Mouse (Mus musculus) CH12.LX (cell line): Measurements from ENCODE around the gene Vwa5b1. TPM values are rescaled to one million over a fixed set of nuclear protein-coding genes. Genes with fewer than 3 reads are reported as not detected.

Source experiments
- DNase-seq: peaks from one replicate; pipeline ENCODE4 v3.0.0-alpha.2; 2013; ENCODE audit errors: extremely low read depth
- H3K27ac ChIP-seq: 2 replicates; pipeline ENCODE4 v1.5.1; 2012; ENCODE audit warnings: low read depth, mild to moderate bottlenecking, control low read depth, moderate library complexity; ENCODE audit not compliant: insufficient read depth
- H3K27me3 ChIP-seq: replicated peaks from 2 replicates; pipeline ENCODE3; 2012; ENCODE audit warnings: inconsistent platforms
- H3K36me3 ChIP-seq, 2 experiments: replicated peaks in 1 of 2; 2 replicates each; pipeline versions ENCODE3 to v1.6.1; 2012; ENCODE audit warnings: inconsistent platforms in 1 of 2, low read length in 1 of 2, mild to moderate bottlenecking in 1 of 2, mixed read lengths in 1 of 2, moderate library complexity in 1 of 2; ENCODE audit not compliant: control insufficient read depth in 1 of 2, insufficient read depth in 1 of 2
- H3K4me1 ChIP-seq, 2 experiments: 2 replicates each; pipeline ENCODE4 v1.6.1; 2012; ENCODE audit warnings: inconsistent platforms in 1 of 2, moderate library complexity in 1 of 2; ENCODE audit not compliant: insufficient read depth in 2 of 2, control insufficient read depth in 1 of 2
- H3K4me2 ChIP-seq: 2 replicates; pipeline ENCODE4 v1.6.1; 2012; ENCODE audit warnings: low read depth, mild to moderate bottlenecking, control low read depth; ENCODE audit not compliant: poor library complexity, insufficient read depth, severe bottlenecking
- H3K4me3 ChIP-seq, 3 experiments: fragments of 150-350 bp in 1 of 3; sonication (generic) in 1 of 3; replicated peaks in 1 of 3; 2 replicates each; pipeline versions ENCODE3 to v1.5.1; 2011 to 2012; ENCODE audit warnings: low read depth in 2 of 3, low read length in 2 of 3, mild to moderate bottlenecking in 2 of 3, moderate library complexity in 2 of 3, control low read depth in 1 of 3, improper control_type of control experiment in 1 of 3, inconsistent platforms in 1 of 3, mixed read lengths in 1 of 3; ENCODE audit not compliant: poor library complexity in 1 of 3
- H3K79me2 ChIP-seq: replicated peaks from 2 replicates; pipeline ENCODE4 v1.6.1; 2012; ENCODE audit warnings: mild to moderate bottlenecking, moderate library complexity; ENCODE audit not compliant: control insufficient read depth, poor library complexity, insufficient read depth, severe bottlenecking; ENCODE audit errors: extremely low read depth
- H3K9ac ChIP-seq: 2 replicates; pipeline ENCODE4 v1.6.1; 2012; ENCODE audit warnings: low read depth, mild to moderate bottlenecking, control low read depth, moderate library complexity; ENCODE audit not compliant: insufficient read depth
- H3K9me3 ChIP-seq: replicated peaks from 2 replicates; pipeline ENCODE3; 2012; ENCODE audit warnings: low read length, inconsistent platforms, mixed read lengths
- BHLHE40 ChIP-seq: IDR thresholded peaks from 2 replicates; pipeline ENCODE4 v1.6.1; 2011; ENCODE audit warnings: mild to moderate bottlenecking, low read depth, low read length, improper control_type of control experiment
- CHD2 ChIP-seq: IDR thresholded peaks from 2 replicates; pipeline ENCODE4 v1.6.1; 2011; ENCODE audit warnings: low read length, improper control_type of control experiment
- CTCF ChIP-seq, 2 experiments: IDR thresholded peaks in 1 of 2; conservative IDR thresholded peaks in 1 of 2; 2 replicates each; pipeline ENCODE4 v1.5.1; 2011 to 2012; ENCODE audit warnings: low read depth in 2 of 2, low read length in 2 of 2, improper control_type of control experiment in 1 of 2, inconsistent platforms in 1 of 2, mild to moderate bottlenecking in 1 of 2, moderate library complexity in 1 of 2
- E2F4 ChIP-seq: IDR thresholded peaks from 2 replicates; pipeline ENCODE4 v1.6.1; 2011; ENCODE audit warnings: low read depth, low read length, improper control_type of control experiment; ENCODE audit not compliant: insufficient replicate concordance
- ELF1 ChIP-seq: IDR thresholded peaks from 2 replicates; pipeline ENCODE4 v1.6.1; 2014; ENCODE audit warnings: low read depth, mild to moderate bottlenecking, inconsistent platforms, low read length, improper control_type of control experiment
- IRF4 ChIP-seq: IDR thresholded peaks from 2 replicates; pipeline ENCODE4 v1.6.1; 2014; ENCODE audit warnings: low read depth, mild to moderate bottlenecking, inconsistent platforms, low read length, improper control_type of control experiment
- MAFK ChIP-seq: IDR thresholded peaks from 2 replicates; pipeline ENCODE4 v1.6.1; 2011; ENCODE audit warnings: low read length, improper control_type of control experiment; ENCODE audit not compliant: insufficient replicate concordance
- MAX ChIP-seq: IDR thresholded peaks from 2 replicates; pipeline ENCODE4 v1.6.1; 2011; ENCODE audit warnings: low read length, improper control_type of control experiment
- MEF2A ChIP-seq: IDR thresholded peaks from 2 replicates; pipeline ENCODE4 v1.6.1; 2014; ENCODE audit warnings: low read depth, mild to moderate bottlenecking, inconsistent platforms, low read length, improper control_type of control experiment, borderline replicate concordance
- NRF1 ChIP-seq: IDR thresholded peaks from 2 replicates; pipeline ENCODE4 v1.6.1; 2014; ENCODE audit warnings: low read depth, mild to moderate bottlenecking, inconsistent platforms, low read length, improper control_type of control experiment, moderate library complexity
- POLR2A ChIP-seq: IDR thresholded peaks from 2 replicates; pipeline ENCODE4 v1.6.1; 2011; ENCODE audit warnings: low read depth, mild to moderate bottlenecking, improper control_type of control experiment, low read length
- SIN3A ChIP-seq: IDR thresholded peaks from 2 replicates; pipeline ENCODE4 v1.6.1; 2012; ENCODE audit warnings: low read length, improper control_type of control experiment, inconsistent platforms
- USF2 ChIP-seq: conservative IDR thresholded peaks from 2 replicates; pipeline ENCODE4 v1.6.1; 2011; ENCODE audit warnings: low read depth, low read length, improper control_type of control experiment
- ZMIZ1 ChIP-seq: IDR thresholded peaks from 2 replicates; pipeline ENCODE4 v1.6.1; 2012; ENCODE audit warnings: low read depth, mild to moderate bottlenecking, inconsistent platforms, low read length, improper control_type of control experiment
- ZNF384 ChIP-seq: IDR thresholded peaks from 2 replicates; pipeline ENCODE4 v1.6.1; 2012; ENCODE audit warnings: low read depth, low read length, improper control_type of control experiment, inconsistent platforms
- dilution Hi-C: fragments of 300-500 bp; cut with MboI; formaldehyde crosslinking; loops from 2 replicates; pipeline ENCODE4 v1.14.3; 2020; ENCODE audit warnings: low sequenced_read_pairs; ENCODE audit not compliant: extremely low pct_unique_long_range_greater_than_20kb, extremely low pct_ligation_motif_present
- in situ Hi-C: fragments of 300-500 bp; cut with MboI; formaldehyde crosslinking; loops from 3 replicates; pipeline ENCODE4 v1.14.3; 2019; ENCODE audit warnings: low sequenced_read_pairs, low pct_ligation_motif_present, low pct_unique_long_range_greater_than_20kb, mixed read lengths
- polyA plus RNA-seq: library from polyadenylated mRNA; unstranded; fragments of >175 nt; gene quantifications from 2 replicates; pipeline ENCODE4 v1.2.1, GENCODE M21; 2012; ENCODE audit warnings: low read depth; ENCODE audit not compliant: insufficient read length
- total RNA-seq, 2 experiments: library from RNA; depleted of rRNA; stranded (reverse); fragments of 300-350 nt in 1 of 2; fragments of >200 nt in 1 of 2; gene quantifications; 2 replicates each; pipeline ENCODE4 v1.2.3; 2012 to 2014

Gene Vwa5b1
- total and polyA plus RNA-seq, 3 experiments = not detected

GRCm38 (mm10) chr4:138584946-138585345 is 50.7 kb downstream of the Vwa5b1 start:
- dilution Hi-C loops = no loop called here
- TF ChIP-seq SIN3A (no peak), IRF4 (no peak), MAFK (no peak), E2F4 (no peak), MEF2A (no peak), ZNF384 (no peak), BHLHE40 (no peak), CHD2 (no peak), USF2 (no peak), NRF1 (no peak), CTCF (conservative IDR thresholded peaks at IDR 0.05 in 1 of 2, IDR thresholded peaks at IDR 0.05 in 1 of 2; ENCODE audit: low read depth in 2 of 2, low read length in 2 of 2) (no peak), ELF1 (no peak), POLR2A (no peak)
- in situ Hi-C loops = no loop called here

GRCm38 (mm10) chr4:138582446-138582845 is 53.2 kb downstream of the Vwa5b1 start:
- DNase-seq = no peak
- Histone ChIP-seq H3K9me3 (no peaks in the 10 kb centered on the region), H3K27me3 (peaks cover 74% of the 10 kb centered on the region), H3K4me1 (no peaks in the 10 kb centered on the region), H3K36me3 (no peaks in the 10 kb centered on the region), H3K79me2 (no peaks in the 10 kb centered on the region), H3K4me2 (no peak overlapping the region), H3K9ac (no peak overlapping the region), H3K4me3 (no peak overlapping the region), H3K27ac (no peak overlapping the region)
- TF ChIP-seq MAX = no peak
- no peak for TF ChIP-seq MAFK
- no peak for TF ChIP-seq E2F4
- dilution Hi-C loops = no loop called here
- in situ Hi-C loops = no loop called here

More at GRCm38 (mm10) chr4:138584946-138585345, 50.7 kb downstream of the Vwa5b1 start:
- Histone ChIP-seq H3K4me2 (no peak overlapping the region), H3K4me1 (no peaks in the 10 kb centered on the region), H3K79me2 (no peaks in the 10 kb centered on the region), H3K9ac (no peak overlapping the region), H3K27me3 (peaks cover 72% of the 10 kb centered on the region), H3K27ac (no peak overlapping the region), H3K4me3 (no peak overlapping the region), H3K36me3 (no peaks in the 10 kb centered on the region), H3K9me3 (no peaks in the 10 kb centered on the region)
- DNase-seq = no peak

GRCm38 (mm10) chr4:138578406-138578805 is 57.3 kb downstream of the Vwa5b1 start:
- dilution Hi-C loops = no loop called here
- no peak for DNase-seq
- no peak for TF ChIP-seq ZMIZ1

More at GRCm38 (mm10) chr4:138578406-138578805, 57.3 kb downstream of the Vwa5b1 start:
- H3K27me3 ChIP-seq = peaks cover 68% of the 10 kb centered on the region
- H3K36me3 ChIP-seq = no peaks in the 10 kb centered on the region
- peaks cover 8 to 9% of the 10 kb centered on the region in 2 experiments; a peak in 2 of 4 replicates for H3K4me1 ChIP-seq
- H3K79me2 ChIP-seq = no peaks in the 10 kb centered on the region
- H3K9me3 ChIP-seq = peaks cover under 1% of the 10 kb centered on the region
- H3K4me3 ChIP-seq = no peak overlapping the region
- in situ Hi-C loops = no loop called here
- H3K9ac ChIP-seq = no peak overlapping the region
- no peak overlapping the region for H3K4me2 ChIP-seq
- H3K27ac ChIP-seq = no peak overlapping the region
